Mouse (Mus musculus) testis, adult 2 months (tissue): ENCODE results near the gene Dync1i1. TPM values are rescaled to one million over a fixed set of nuclear protein-coding genes. Genes with fewer than 3 reads are reported as not detected.

ENCODE experiments used
- H3K27ac ChIP-seq: fragments of 200-500 bp; 2 replicates; pipeline ENCODE4 v1.5.1; 2012; ENCODE audit warnings: low read depth, low read length; ENCODE audit not compliant: control insufficient read depth, insufficient read depth
- H3K27me3 ChIP-seq: fragments of 200-500 bp; 2 replicates; pipeline ENCODE4 v1.6.1; 2012; ENCODE audit warnings: mild to moderate bottlenecking, low read length, moderate library complexity; ENCODE audit not compliant: control insufficient read depth, insufficient read depth
- H3K36me3 ChIP-seq: fragments of 200-500 bp; 2 replicates; pipeline ENCODE4 v1.6.1; 2012; ENCODE audit warnings: mild to moderate bottlenecking, low read length; ENCODE audit not compliant: control insufficient read depth, insufficient read depth
- H3K4me1 ChIP-seq: fragments of 200-500 bp; 2 replicates; pipeline ENCODE4 v1.6.1; 2012; ENCODE audit warnings: low read length; ENCODE audit not compliant: control insufficient read depth, insufficient read depth
- H3K4me3 ChIP-seq: fragments of 200-500 bp; 2 replicates; pipeline ENCODE4 v1.5.1; 2012; ENCODE audit warnings: low read depth, mild to moderate bottlenecking, low read length, moderate library complexity, mixed read lengths; ENCODE audit not compliant: control insufficient read depth
- CTCF ChIP-seq: fragments of 200-500 bp; IDR thresholded peaks from 2 replicates; pipeline ENCODE4 v1.5.1; 2012; ENCODE audit warnings: low read depth, mild to moderate bottlenecking, inconsistent platforms, low read length, moderate library complexity; ENCODE audit not compliant: control insufficient read depth, insufficient read depth, insufficient replicate concordance
- POLR2A ChIP-seq: fragments of 200-500 bp; IDR thresholded peaks from 2 replicates; pipeline ENCODE4 v1.6.1; 2012; ENCODE audit warnings: low read depth, mild to moderate bottlenecking, inconsistent platforms, low read length, moderate library complexity; ENCODE audit not compliant: control insufficient read depth
- polyA plus RNA-seq: library from polyadenylated mRNA; depleted of rRNA; stranded (reverse); fragments of >200 nt; gene quantifications from 2 replicates; pipeline ENCODE4 v1.2.3, GENCODE M21; 2012

The Dync1i1 gene
- polyA plus RNA-seq, 1 experiment: 12.1 TPM

DNA sequence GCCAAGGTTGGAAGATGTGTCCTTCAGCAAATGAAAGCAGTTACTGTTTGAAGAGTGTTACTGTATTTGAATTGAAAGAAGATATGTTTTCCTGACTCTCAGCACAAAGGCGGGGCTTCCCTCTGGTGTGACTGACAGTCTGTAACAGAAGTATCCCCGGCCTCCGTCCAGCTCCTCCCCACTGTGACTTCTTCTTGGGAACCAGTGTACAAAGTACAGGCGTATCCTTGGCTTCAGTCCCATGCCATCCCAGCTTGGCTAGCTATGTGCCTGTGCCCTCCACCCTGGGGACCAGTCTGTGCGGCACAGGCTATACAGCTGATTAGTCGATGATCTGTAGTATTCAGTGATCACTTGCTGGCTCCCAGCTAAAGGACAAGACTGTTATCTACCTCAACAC is 163.9 kb downstream of the Dync1i1 start:
- peak overlapping the region; percentile 5; the same call in 1 of the 2 replicates for H3K4me3 ChIP-seq
- H3K4me1 ChIP-seq: no peaks in the 10 kb centered on the region
- no peaks in the 10 kb centered on the region for H3K27me3 ChIP-seq
- no peaks in the 10 kb centered on the region for H3K36me3 ChIP-seq
- TF ChIP-seq POLR2A (no peak), CTCF (no peak)
- no peak overlapping the region; the same call in 1 of the 2 replicates for H3K27ac ChIP-seq

DNA sequence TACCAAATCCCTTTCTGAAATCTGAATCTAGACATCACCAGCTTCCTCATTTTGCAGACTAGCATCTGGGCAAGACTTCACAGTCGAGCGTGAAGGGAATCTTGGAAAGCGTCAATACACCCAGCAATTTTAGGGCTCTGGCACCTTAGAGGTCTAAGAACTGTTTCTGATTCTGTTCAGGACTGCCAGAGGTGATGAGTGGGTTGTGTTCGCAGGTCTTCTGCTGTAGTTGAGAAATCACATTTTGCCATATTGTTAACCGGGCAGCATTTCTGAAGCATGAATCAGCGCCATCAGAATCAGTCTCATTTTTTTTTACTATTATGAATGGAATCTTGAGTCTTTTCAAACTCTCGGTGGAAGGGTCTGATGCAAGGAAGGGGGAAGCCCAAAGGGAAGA is 185.9 kb downstream of the Dync1i1 start:
- Histone ChIP-seq H3K4me3 (no peak overlapping the region), H3K27ac (no peak overlapping the region), H3K4me1 (no peaks in the 10 kb centered on the region), H3K27me3 (no peaks in the 10 kb centered on the region), H3K36me3 (no peaks in the 10 kb centered on the region)
- TF ChIP-seq CTCF: no peak
- TF ChIP-seq POLR2A: no peak

DNA sequence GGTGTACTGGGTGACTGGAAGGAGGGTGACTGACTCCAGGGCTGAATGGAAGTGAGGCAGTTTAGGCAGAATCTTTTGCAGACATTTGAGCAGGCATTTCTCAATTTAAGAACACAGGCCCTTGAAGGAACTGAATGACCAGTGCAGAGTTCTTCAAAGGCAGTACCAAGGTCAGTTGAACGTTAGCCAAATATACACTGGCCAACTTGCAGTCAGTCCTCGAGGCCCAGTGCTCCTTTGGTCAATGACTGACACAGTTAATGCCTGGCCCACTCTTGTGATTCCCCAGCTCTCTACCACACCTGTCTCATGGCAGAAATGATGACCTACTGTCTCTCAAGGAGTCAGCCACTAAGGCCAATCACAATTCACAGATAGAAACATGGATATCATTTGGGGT is 189.6 kb downstream of the Dync1i1 start:
- no peak overlapping the region for H3K27ac ChIP-seq
- no peaks in the 10 kb centered on the region for H3K36me3 ChIP-seq
- no peak for TF ChIP-seq POLR2A
- TF ChIP-seq CTCF: no peak
- no peaks in the 10 kb centered on the region for H3K4me1 ChIP-seq
- no peak overlapping the region for H3K4me3 ChIP-seq
- no peaks in the 10 kb centered on the region for H3K27me3 ChIP-seq

- Histone ChIP-seq H3K27ac (no peak overlapping the region), H3K4me1 (no peaks in the 10 kb centered on the region), H3K27me3 (no peaks in the 10 kb centered on the region), H3K36me3 (no peaks in the 10 kb centered on the region), H3K4me3 (no peak overlapping the region)
- TF ChIP-seq POLR2A: no peak
- TF ChIP-seq CTCF: no peak
These were observed 195.2 kb downstream of the Dync1i1 start for GRCm38 (mm10) chr6:5920670-5921069.

DNA sequence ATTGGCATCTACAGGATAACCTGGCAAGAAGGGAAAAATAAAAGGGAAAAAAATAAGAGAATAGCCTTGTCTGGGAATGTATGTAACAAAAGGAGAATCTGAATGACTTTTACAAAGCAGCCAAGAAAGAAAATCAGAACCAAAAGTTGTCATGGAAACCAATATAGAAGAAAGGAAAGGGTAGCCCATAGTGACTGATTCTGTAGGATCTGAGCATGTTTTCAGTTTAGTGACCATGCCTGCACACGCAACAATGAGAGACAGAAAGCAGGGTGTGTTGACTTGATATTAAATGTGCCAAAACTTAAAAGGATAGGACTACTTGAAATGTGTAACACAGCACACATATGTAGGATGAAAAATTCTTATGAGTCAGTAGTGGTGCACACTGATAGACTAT is 197.2 kb downstream of the Dync1i1 start:
- H3K36me3 ChIP-seq: no peaks in the 10 kb centered on the region
- H3K27me3 ChIP-seq: no peaks in the 10 kb centered on the region
- no peak overlapping the region for H3K27ac ChIP-seq
- no peak overlapping the region for H3K4me3 ChIP-seq
- no peaks in the 10 kb centered on the region for H3K4me1 ChIP-seq
- TF ChIP-seq CTCF (no peak), POLR2A (no peak)

DNA sequence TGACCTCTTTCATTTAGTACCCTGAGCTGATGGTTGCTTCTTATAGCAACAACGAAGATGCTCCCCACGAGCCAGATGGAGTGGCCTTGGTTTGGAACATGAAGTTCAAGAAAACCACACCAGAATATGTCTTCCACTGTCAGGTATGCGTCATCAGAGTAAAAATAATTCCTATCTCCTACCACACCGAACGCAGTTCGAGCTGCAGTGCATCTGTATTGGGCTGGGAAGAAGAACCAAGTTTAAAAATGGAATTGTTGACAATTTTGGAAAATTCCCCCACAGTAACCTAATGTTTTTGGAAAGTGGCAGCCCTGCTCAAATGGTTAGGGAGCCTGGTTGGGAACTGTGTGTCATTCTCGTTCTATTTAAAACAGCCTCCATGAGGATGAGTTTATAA is 197.7 kb downstream of the Dync1i1 start:
- H3K27ac ChIP-seq: no peak overlapping the region
- H3K36me3 ChIP-seq: no peaks in the 10 kb centered on the region
- no peak overlapping the region for H3K4me3 ChIP-seq
- no peaks in the 10 kb centered on the region for H3K27me3 ChIP-seq
- TF ChIP-seq CTCF (no peak), POLR2A (no peak)
- no peaks in the 10 kb centered on the region for H3K4me1 ChIP-seq

- TF ChIP-seq CTCF (no peak), POLR2A (no peak)
- H3K4me3 ChIP-seq: no peak overlapping the region
- no peaks in the 10 kb centered on the region for H3K36me3 ChIP-seq
- no peaks in the 10 kb centered on the region for H3K4me1 ChIP-seq
- H3K27ac ChIP-seq: no peak overlapping the region
- H3K27me3 ChIP-seq: no peaks in the 10 kb centered on the region
These were observed 204.7 kb downstream of the Dync1i1 start for GRCm38 (mm10) chr6:5930140-5930539.
